Mouse (Mus musculus): ENCODE results near the gene Vars2. TPM values are rescaled to one million over a fixed set of nuclear protein-coding genes. Genes with fewer than 3 reads are reported as not detected.

Vars2 gene
- polyA plus RNA-seq, 1 experiment from 2014 or later, result 12.8 TPM

DNA sequence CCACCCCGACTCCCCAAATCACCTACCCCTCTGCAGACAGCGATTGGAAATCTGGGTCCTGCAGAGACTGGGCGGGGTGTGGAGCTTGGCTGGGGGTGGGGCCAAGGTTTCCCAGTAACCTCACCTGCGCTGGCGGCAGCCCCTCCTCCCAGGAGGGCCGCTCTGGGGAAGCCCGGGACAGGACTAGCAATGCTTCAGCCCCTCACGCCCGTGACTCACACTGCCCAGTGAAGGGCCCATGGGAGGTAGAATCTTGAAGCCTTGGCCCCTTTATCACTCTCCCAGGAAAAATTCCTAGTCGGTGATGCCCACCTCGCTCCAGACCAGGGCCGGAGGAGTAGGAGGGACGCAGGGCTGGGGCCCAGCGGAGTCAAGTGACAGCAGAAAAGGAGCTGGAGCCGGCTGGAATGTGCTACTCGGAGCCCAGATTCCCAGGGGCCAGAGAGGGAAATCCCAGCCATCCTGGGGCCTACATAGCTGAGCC, 34.6 kb upstream of the Vars2 start:
- Histone ChIP-seq H3K9me3 (replicated peaks) (no peaks in the 10 kb centered on the region), H3K27ac (replicated peaks) (peak overlapping the region; percentile 98), H3K9ac (replicated peaks) (peak overlapping the region; percentile 84), H3K36me3 (no peaks in the 10 kb centered on the region), H3K4me2 (peak overlapping the region; percentile 83), H3K27me3 (replicated peaks) (no peaks in the 10 kb centered on the region), H3K4me1 (peaks cover 74% of the 10 kb centered on the region), H3K4me3 (replicated peaks) (peak overlapping the region; percentile 68)
- no peak for ATAC-seq (ENCODE audit: low FRiP score)
- WGBS, result 5% methylated on average over 16 of the region's 16 CpGs

DNA sequence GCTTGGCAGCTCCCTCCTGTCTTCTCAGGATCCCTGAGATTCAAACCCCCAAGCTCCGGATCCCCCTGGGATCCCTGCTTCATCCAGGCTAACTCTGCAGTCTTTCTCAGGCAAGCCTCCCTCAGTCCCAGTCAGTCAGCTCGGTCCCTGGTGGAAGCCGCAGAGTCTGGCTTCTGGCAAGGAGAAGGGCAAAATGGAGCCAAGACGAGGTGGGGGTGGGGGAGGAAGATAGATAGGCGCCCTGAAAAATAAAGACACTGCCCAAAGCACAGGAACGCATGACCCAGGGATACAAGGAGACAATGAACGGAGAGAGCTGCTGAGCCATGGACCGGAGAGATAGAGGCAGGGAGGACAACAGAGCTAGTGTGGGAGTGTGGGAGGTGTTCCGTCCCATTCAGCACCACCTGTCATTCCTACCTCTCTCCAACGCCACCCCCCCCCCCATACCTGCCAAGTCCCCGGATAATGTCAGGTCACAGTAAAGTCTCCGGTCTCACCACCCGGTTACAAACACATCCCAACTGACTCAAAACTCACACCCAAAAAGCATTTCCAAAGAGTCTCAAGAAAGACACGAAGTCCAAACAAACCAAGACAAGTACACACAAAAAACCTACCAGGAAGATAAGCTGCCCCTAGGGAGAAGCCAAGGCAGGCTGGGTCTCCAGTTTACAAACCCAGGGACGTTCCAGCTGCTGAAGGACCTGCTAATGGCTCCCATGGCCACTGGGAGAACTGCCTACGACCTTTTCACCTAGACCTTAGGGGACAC, 34.0 kb upstream of the Vars2 start:
- ATAC-seq (ENCODE audit: low FRiP score), result no peak
- peak overlapping the region; percentile 84 for H3K9ac ChIP-seq (replicated peaks)
- H3K4me2 ChIP-seq, result peak overlapping the region; percentile 83
- H3K4me3 ChIP-seq (replicated peaks), result peak overlapping the region; percentile 68
- H3K4me1 ChIP-seq, result peaks cover 80% of the 10 kb centered on the region
- H3K36me3 ChIP-seq, result no peaks in the 10 kb centered on the region
- peak overlapping the region; percentile 98 for H3K27ac ChIP-seq (replicated peaks)
- WGBS, result under 1% methylated on average over 16 of the region's 16 CpGs
- no peaks in the 10 kb centered on the region for H3K9me3 ChIP-seq (replicated peaks)
- no peaks in the 10 kb centered on the region for H3K27me3 ChIP-seq (replicated peaks)

DNA sequence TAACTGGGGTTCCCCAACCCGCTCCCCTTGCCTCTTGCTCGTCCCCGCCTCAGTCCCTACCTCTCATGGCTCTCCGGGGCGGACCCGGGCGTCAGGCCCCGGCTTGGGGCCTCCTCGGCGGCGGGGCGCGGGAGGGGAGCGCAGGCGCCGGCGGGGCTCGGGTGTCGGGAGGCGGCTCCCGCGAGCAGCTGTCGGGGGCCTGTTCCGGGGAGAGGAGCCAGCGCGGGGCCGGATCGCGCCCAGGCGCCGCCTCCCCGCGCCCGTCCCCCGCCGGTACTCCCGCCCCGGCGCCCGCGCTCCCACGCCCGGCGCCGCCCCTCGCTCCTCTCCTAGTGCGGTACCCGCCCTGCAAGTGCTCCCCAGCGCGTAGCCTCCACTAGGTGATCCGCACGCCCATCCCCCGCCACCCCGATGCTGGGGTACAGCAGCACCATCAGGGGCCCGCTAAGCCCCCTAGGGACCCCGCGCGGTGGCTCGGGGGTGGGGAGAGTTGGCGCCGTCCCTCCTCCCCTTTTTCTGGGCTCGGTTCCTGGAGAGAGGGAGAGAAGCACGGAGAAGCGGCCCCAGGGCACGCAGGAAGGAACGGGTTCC, 33.1 kb upstream of the Vars2 start:
- Histone ChIP-seq H3K9me3 (replicated peaks) (no peaks in the 10 kb centered on the region), H3K4me1 (peaks cover 80% of the 10 kb centered on the region), H3K36me3 (0 out of 2 replicates have a peak, but pooled peaks cover 3% of the 10 kb centered on the region), H3K4me3 (replicated peaks) (peak overlapping the region; percentile 68), H3K27me3 (replicated peaks) (no peaks in the 10 kb centered on the region), H3K9ac (replicated peaks) (peak overlapping the region; percentile 84), H3K27ac (replicated peaks) (peak overlapping the region; percentile 98), H3K4me2 (peak overlapping the region; percentile 83)
- ATAC-seq (ENCODE audit: low FRiP score), result peak; percentile 74
- WGBS, result under 1% methylated on average over 51 of the region's 66 CpGs

DNA sequence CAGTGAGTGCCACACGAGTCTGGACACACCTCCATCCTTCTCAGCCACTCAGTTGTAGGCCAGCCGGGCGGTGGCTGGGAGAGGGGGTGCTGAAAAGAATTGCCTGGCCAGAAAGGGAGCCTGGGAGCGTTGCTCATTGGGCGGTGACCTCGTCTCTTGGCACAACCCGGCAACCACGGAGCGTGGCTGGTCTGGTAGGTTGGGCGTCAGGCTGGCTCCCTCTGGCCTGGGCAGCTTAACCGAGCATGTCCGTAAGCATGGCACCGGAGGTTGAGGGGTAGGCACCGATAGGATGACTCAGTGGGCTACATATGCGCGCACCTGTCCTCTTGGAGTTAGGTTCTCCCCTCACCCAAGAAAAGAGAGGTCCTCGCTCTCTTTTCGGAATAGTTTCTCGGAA, 32.5 kb upstream of the Vars2 start:
- Histone ChIP-seq H3K9me3 (replicated peaks) (no peaks in the 10 kb centered on the region), H3K9ac (replicated peaks) (peak overlapping the region; percentile 84), H3K36me3 (0 out of 2 replicates have a peak, but pooled peaks cover 7% of the 10 kb centered on the region), H3K4me1 (peaks cover 76% of the 10 kb centered on the region), H3K27me3 (replicated peaks) (no peaks in the 10 kb centered on the region), H3K4me3 (replicated peaks) (peak overlapping the region; percentile 68), H3K27ac (replicated peaks) (peak overlapping the region; percentile 98), H3K4me2 (peak overlapping the region; percentile 83)
- ATAC-seq (ENCODE audit: low FRiP score), result peak; percentile 21
- under 1% methylated on average over 19 of the region's 19 CpGs for WGBS

DNA sequence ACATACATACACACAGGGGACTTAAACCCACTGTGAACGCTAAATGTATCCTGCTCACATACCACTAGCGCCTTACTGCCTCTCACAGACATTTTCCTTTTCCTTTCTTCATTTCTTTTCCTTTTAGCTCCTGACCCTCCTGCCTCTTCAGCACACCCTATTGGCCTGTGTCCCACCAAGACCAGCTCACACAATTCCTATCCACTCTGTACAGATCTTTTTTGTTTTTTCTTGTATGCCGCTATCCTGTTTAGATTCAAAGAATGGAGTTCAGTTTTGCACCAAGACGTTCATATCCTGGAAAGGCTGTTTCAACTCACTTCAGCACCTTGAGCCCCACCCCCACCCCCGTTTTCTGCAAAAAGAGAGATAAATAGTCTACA, 31.1 kb upstream of the Vars2 start:
- peak overlapping the region; percentile 43 for H3K4me3 ChIP-seq (replicated peaks)
- H3K4me2 ChIP-seq, result peak overlapping the region; percentile 83
- H3K27me3 ChIP-seq (replicated peaks), result no peaks in the 10 kb centered on the region
- H3K27ac ChIP-seq (replicated peaks), result peak overlapping the region; percentile 98
- no peaks in the 10 kb centered on the region for H3K9me3 ChIP-seq (replicated peaks)
- H3K36me3 ChIP-seq, result peaks cover 11% of the 10 kb centered on the region
- peaks cover 62% of the 10 kb centered on the region for H3K4me1 ChIP-seq
- ATAC-seq (ENCODE audit: low FRiP score), result no peak
- H3K9ac ChIP-seq (replicated peaks), result peak overlapping the region; percentile 59
- WGBS, result 16% methylated on average over 5 of the region's 5 CpGs

DNA sequence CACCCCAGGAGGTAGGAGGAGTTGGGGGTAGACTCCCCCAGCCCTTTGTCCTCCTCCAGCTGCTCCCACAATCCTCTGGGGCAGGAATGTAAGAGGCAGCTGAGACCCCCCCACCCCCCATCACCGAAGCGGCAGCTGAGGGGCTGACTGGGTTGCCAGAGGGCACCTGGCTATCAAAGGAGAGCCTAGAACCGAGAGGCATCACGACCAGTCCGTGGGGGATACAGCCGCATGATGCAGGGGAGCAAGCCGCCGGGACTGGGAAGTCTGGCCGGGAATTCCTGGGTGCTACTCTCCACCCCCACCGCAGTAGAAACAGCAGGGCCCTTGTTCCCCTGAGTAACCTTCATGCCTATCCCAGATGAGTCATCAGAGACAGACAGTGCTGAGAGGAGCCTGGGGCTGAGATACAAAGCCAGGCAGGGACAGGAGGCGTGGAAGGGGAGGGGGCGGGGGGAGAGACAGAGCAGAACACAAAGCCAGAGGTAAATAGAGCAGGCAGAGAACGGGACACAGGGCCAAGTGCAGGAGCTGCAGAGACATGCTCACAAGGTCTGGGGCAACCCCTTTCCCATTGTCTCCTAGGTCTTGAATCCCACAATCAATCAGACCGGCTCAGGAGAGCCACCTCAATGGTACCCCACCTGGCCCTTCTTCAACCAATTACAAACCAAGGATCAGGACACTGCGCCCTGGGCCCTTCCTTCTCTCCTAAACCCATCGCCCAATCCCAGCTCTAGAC, 30.5 kb upstream of the Vars2 start:
- H3K27ac ChIP-seq (replicated peaks), result peak overlapping the region; percentile 98
- H3K36me3 ChIP-seq, result peaks cover 17% of the 10 kb centered on the region
- H3K9me3 ChIP-seq (replicated peaks), result no peaks in the 10 kb centered on the region
- ATAC-seq (ENCODE audit: low FRiP score), result peak; percentile 32
- WGBS, result 2% methylated on average over 16 of the region's 16 CpGs
- H3K9ac ChIP-seq (replicated peaks), result peak overlapping the region; percentile 59
- H3K4me3 ChIP-seq (replicated peaks), result peak overlapping the region; percentile 43
- H3K4me2 ChIP-seq, result peak overlapping the region; percentile 83
- no peaks in the 10 kb centered on the region for H3K27me3 ChIP-seq (replicated peaks)
- H3K4me1 ChIP-seq, result peaks cover 59% of the 10 kb centered on the region

DNA sequence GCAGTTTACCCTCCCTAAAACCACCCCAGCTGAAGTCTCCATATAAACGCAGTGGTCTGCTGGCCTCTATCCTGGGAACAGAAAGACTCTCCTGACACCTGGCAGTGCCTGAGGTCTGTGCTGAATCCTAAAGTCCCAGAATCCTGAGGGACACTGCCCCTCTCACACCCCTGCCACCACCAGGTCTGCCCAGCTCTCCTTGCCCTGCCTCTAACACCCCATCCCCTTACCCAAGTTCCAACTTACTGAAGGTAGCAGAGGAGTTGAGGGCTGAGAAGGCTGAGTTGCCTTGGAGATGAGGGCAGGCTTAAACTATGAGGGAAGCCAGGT, 30.0 kb upstream of the Vars2 start:
- Histone ChIP-seq H3K9ac (replicated peaks) (peak overlapping the region; percentile 59), H3K4me3 (replicated peaks) (peak overlapping the region; percentile 43), H3K4me1 (peaks cover 56% of the 10 kb centered on the region), H3K9me3 (replicated peaks) (no peaks in the 10 kb centered on the region), H3K4me2 (peak overlapping the region; percentile 83), H3K27ac (replicated peaks) (peak overlapping the region; percentile 98), H3K36me3 (peaks cover 22% of the 10 kb centered on the region), H3K27me3 (replicated peaks) (no peaks in the 10 kb centered on the region)
- 6% methylated on average over 1 of the region's 1 CpGs for WGBS
- ATAC-seq (ENCODE audit: low FRiP score), result no peak

DNA sequence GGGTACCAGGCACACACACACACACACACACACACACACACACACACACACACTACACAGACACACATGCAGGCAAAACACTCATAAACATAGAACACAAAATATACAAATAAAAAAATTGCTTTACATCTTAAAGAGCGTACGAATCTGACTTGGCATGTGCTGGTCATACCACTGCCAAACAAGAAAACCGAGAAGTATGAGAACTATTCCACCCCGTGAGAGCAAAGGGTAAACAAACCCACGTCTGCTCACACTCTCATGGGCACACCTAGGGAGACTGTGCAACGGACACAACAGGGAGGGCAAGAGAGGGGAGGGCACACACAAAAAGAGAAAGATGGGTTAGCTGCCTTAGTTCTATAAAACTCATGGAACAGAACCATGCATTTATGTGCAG, 29.3 kb upstream of the Vars2 start:
- H3K27me3 ChIP-seq (replicated peaks), result no peaks in the 10 kb centered on the region
- H3K4me3 ChIP-seq (replicated peaks), result peak overlapping the region; percentile 43
- H3K9me3 ChIP-seq (replicated peaks), result no peaks in the 10 kb centered on the region
- 49% methylated on average over 6 of the region's 6 CpGs for WGBS
- H3K4me2 ChIP-seq, result peak overlapping the region; percentile 83
- H3K36me3 ChIP-seq, result peaks cover 29% of the 10 kb centered on the region
- H3K9ac ChIP-seq (replicated peaks), result no peak overlapping the region
- peak overlapping the region; percentile 98 for H3K27ac ChIP-seq (replicated peaks)
- peaks cover 49% of the 10 kb centered on the region for H3K4me1 ChIP-seq
- ATAC-seq (ENCODE audit: low FRiP score), result no peak

DNA sequence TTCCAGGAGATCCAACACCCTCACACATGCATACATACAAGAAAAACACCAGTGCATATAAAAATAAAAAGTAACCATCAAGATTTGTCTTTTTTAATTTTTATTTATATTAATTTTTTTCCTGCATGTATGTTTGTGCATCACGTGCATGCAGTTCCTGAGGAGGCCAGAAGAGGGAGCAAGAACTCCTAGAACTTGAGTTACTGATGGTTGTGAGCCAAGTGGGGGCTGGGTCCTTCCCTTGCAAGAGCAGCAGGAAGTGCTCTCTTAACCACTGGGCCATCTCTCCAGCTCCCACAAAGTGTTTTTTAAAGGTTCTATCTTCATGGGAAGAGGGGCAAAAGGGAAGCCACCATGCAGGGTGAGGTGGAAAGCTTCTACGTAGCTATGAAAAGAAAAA, 27.9 kb upstream of the Vars2 start:
- H3K4me1 ChIP-seq, result peaks cover 37% of the 10 kb centered on the region
- H3K27ac ChIP-seq (replicated peaks), result no peak overlapping the region
- H3K9me3 ChIP-seq (replicated peaks), result no peaks in the 10 kb centered on the region
- H3K9ac ChIP-seq (replicated peaks), result no peak overlapping the region
- peaks cover 43% of the 10 kb centered on the region for H3K36me3 ChIP-seq
- no peak overlapping the region for H3K4me2 ChIP-seq
- no peak overlapping the region for H3K4me3 ChIP-seq (replicated peaks)
- H3K27me3 ChIP-seq (replicated peaks), result no peaks in the 10 kb centered on the region
- WGBS, result 94% methylated on average over 2 of the region's 2 CpGs
- no peak for ATAC-seq (ENCODE audit: low FRiP score)

DNA sequence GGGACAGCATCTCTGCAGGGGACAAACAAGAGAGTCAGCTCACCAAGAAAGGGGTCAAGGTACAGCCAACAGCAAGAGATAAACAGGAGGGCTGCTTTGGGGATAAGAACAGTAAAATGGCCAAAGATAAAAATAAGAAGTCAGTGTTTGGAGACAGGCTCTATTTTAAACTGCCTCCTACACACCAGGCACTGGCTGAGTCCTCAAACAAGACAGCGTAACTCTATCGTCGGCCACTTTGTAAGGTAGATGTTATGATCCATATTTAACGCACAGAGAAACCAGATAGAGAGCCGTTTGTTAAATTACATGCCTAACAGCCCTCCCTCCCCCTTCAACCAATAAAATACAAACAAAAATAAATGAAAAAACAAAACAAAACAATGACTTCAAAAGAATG, 26.5 kb upstream of the Vars2 start:
- Histone ChIP-seq H3K36me3 (peaks cover 57% of the 10 kb centered on the region), H3K27ac (replicated peaks) (no peak overlapping the region), H3K4me3 (replicated peaks) (no peak overlapping the region), H3K4me1 (peaks cover 26% of the 10 kb centered on the region), H3K4me2 (no peak overlapping the region), H3K9ac (replicated peaks) (no peak overlapping the region), H3K27me3 (replicated peaks) (no peaks in the 10 kb centered on the region), H3K9me3 (replicated peaks) (no peaks in the 10 kb centered on the region)
- 91% methylated on average over 5 of the region's 5 CpGs for WGBS
- no peak for ATAC-seq (ENCODE audit: low FRiP score)

DNA sequence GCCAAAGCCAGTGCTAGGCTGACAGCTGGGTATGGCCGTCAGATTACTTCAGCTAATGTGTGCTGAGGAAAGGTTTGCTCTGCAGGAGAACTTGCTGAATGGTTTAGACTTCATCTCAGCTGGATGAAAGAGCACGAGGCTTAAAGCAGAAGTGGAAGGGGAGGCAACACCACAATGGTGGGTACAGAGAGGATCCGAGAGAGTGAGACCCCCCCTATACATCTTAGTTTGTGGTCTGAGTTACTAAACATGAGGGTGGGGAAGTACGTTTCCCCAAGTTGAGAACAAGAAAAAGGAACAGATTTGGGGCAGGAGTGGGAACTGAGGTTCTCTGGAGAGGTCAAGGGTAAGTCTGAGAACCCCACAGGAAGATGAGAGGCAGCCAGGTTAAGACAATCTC, 25.0 kb upstream of the Vars2 start:
- ATAC-seq (ENCODE audit: low FRiP score), result no peak

More for the DNA sequence above, 25.0 kb upstream of the Vars2 start:
- no peaks in the 10 kb centered on the region for H3K27me3 ChIP-seq (replicated peaks)
- WGBS, result 89% methylated on average over 4 of the region's 4 CpGs
- no peak overlapping the region for H3K4me2 ChIP-seq
- H3K9me3 ChIP-seq (replicated peaks), result no peaks in the 10 kb centered on the region
- peaks cover 10% of the 10 kb centered on the region for H3K4me1 ChIP-seq
- H3K36me3 ChIP-seq, result peaks cover 72% of the 10 kb centered on the region
- no peak overlapping the region for H3K9ac ChIP-seq (replicated peaks)
- H3K27ac ChIP-seq (replicated peaks), result no peak overlapping the region
- no peak overlapping the region for H3K4me3 ChIP-seq (replicated peaks)

Measured in neural tube, embryonic 15.5 days (tissue).